9 mouse cellular contexts compared by ENCODE assay signal in the genomic region with DNA sequence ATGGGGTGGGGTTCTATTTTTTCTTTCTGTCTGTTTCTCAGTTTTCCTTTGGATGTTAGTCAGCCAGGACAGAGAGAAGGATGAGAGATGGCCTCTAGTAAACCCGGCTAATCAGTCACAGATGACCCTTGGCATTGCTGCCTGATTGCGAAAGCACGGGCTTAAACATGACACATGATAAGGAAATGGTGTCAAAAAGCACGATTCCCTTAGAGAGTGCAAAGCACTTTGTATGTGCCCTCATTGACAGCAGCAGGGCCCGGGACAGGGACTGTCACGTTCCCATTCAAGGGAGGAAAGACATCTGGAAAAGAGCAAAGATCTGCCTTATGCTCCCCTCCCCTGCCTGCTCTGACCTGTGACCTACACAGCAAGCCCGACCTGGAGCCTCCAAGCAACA.
DNase-seq lines count a peak whose midpoint lies in the region; ATAC-seq lines count a peak whose summit lies in the region.
"Had no signal": no experiment of that assay in that cellular context is flagged by ENCODE, and none has a peak within 500 bp of the region (broad histone marks: within the 10 kb centered on the region; RNA-seq: fewer than 3 reads in every experiment).

No protein-coding gene starts in this region.

- 0 out of 2 replicates have a peak, but pooled peaks cover 5% of the 10 kb centered on the region for H3K4me1 ChIP-seq in liver, embryonic 12.5 days

- 0 out of 2 replicates have a peak, but pooled peaks have one; percentile 10 for ATAC-seq in granulocyte monocyte progenitor cell, adult 5-6 weeks (replicated peaks; ENCODE audit: poor library complexity, severe bottlenecking)
- ATAC-seq in liver, embryonic 12.5 days, result peak; percentile 55

- no peak overlapping the region for H3K27ac ChIP-seq in liver, embryonic 12.5 days

- H3K9ac ChIP-seq in liver, embryonic 12.5 days, result no peak overlapping the region

- H3K9me3 ChIP-seq in liver, embryonic 12.5 days (replicated peaks), result no peaks in the 10 kb centered on the region

- no peaks in the 10 kb centered on the region for H3K27me3 ChIP-seq in liver, embryonic 12.5 days (replicated peaks)

- 34% methylated on average over 7 of the region's 7 CpGs for WGBS in liver, embryonic 12.5 days (ENCODE audit: insufficient replicate concordance)

- H3K36me3 ChIP-seq in liver, embryonic 12.5 days, result no peaks in the 10 kb centered on the region

- no peak overlapping the region for H3K4me3 ChIP-seq in liver, embryonic 12.5 days

- no peak overlapping the region for H3K4me2 ChIP-seq in liver, embryonic 12.5 days

- peak; percentile 54 for DNase-seq in 416B (ENCODE audit: low read depth)
- peak; percentile 45 to 60 for DNase-seq in adrenal gland, adult 18-20 months (ENCODE audit: low spot score in 2 of 2)
- DNase-seq in retina, embryonic 14.5 days (ENCODE audit: low spot score), result no peak
- DNase-seq in layer of hippocampus, adult 9-11 months, result no peak
- DNase-seq in cerebellum, postnatal 4 days (ENCODE audit: low spot score in 2 of 2), result no peak
- DNase-seq in thymus, postnatal 36 days, result no peak
- DNase-seq: thymus, adult 2 months had no signal

Comparison
In these comparisons a context has a peak if more than half of its experiments do, and no peak if none do; other contexts are left out.
1. DNase-seq: peak in 416B (single experiment) and adrenal gland, adult 18-20 months (2 of 2); none in retina, embryonic 14.5 days (single experiment), layer of hippocampus, adult 9-11 months (single experiment), cerebellum, postnatal 4 days (0 of 2) and thymus, postnatal 36 days (0 of 2).